Comparison of ENCODE assay signal across 15 mouse cellular contexts in the genomic region with DNA sequence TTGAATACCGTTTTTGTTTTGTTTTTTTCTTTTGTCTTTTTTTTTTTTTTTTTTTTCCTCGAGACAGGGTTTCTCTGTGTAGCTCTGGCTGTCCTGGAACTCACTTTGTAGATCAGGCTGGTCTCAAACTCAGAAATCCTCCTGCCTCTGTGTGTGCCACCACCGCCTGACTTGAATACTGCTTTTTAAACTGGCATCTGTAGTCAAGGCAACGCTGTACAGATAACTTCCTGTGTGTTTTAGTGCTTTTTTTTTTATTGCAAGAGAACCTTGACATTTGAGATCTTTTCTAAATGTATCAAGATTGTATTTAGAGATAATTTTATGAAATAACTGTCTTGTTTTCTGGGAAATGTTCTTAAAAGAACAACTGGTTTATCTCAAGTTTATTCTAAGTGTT.
"Had no signal": no experiment of that assay in that cellular context is flagged by ENCODE, and none has a peak within 500 bp of the region (broad histone marks: within the 10 kb centered on the region; RNA-seq: fewer than 3 reads in every experiment).

No protein-coding gene starts in this region.

- DNase-seq: liver, postnatal 0 days; lung, adult 2 months; lung, postnatal 14 days; lung, postnatal 36 days; retina, postnatal 1 day; right cerebral cortex, adult 18-20 months; right cerebral cortex, postnatal 25 days; right cerebral cortex, postnatal 4 days; spleen, adult 18-20 months; thymus, adult 18-20 months; thymus, postnatal 14 days; thymus, postnatal 36 days had no signal

- ATAC-seq: liver, postnatal 0 days; lung, postnatal 0 days; midbrain, embryonic 13.5 days; midbrain, embryonic 15.5 days had no signal
